Mouse (Mus musculus) testis, adult 2 months (tissue): ENCODE data around the gene Rxrg.

Source experiments
- CTCF ChIP-seq: fragments of 200-500 bp; IDR thresholded peaks from 2 replicates; pipeline ENCODE4 v1.5.1; 2012; ENCODE audit warnings: low read depth, mild to moderate bottlenecking, inconsistent platforms, low read length, moderate library complexity; ENCODE audit not compliant: control insufficient read depth, insufficient read depth, insufficient replicate concordance
- POLR2A ChIP-seq: fragments of 200-500 bp; IDR thresholded peaks from 2 replicates; pipeline ENCODE4 v1.6.1; 2012; ENCODE audit warnings: low read depth, mild to moderate bottlenecking, inconsistent platforms, low read length, moderate library complexity; ENCODE audit not compliant: control insufficient read depth

- TF ChIP-seq POLR2A (no peak), CTCF (no peak)
Measured at GRCm38 (mm10) chr1:167617995-167618489, 19.9 kb downstream of the Rxrg start.
